Comparison of ENCODE assay signal across 12 mouse cellular contexts in the genomic region with DNA sequence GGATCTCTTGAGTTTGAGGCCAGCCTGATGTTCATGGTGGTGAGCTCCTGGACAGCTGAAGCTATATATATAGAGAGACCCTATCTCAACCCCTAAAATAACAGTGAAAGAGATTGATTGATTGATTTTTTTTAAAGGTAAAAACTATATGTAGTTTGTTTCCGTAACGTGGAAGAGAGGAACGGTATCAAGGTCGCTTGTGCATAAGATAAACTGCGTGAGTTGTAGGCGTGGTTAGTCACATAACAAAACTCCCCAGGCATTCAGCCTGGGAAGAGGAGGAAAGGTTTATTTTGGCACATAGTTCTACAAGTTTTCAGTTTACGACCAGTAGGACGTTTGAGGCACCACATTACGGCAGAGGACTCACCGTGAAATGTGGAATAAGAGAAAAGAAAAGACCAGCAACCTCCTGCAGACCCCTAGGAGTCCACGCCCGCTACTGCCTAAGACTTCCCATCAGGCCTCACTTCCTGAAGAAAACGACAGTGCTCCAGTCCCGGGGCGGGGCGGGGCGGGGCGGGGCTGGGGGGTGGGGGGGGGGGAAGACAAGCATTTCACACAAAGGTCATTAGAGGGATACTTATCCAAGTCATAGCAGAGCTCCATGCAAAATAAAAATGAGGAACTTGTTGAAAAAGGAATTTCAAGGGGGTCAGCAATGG.
DNase-seq lines count a peak whose midpoint lies in the region; ATAC-seq lines count a peak whose summit lies in the region.
"Had no signal": no experiment of that assay in that cellular context is flagged by ENCODE, and none has a peak within 500 bp of the region (broad histone marks: within the 10 kb centered on the region; RNA-seq: fewer than 3 reads in every experiment).

No protein-coding gene starts in this region.

- H3K4me1 ChIP-seq in hindbrain, embryonic 15.5 days (replicated peaks), result peaks cover 10% of the 10 kb centered on the region
- no peaks in the 10 kb centered on the region for H3K4me1 ChIP-seq in hindbrain, embryonic 11.5 days (replicated peaks; ENCODE audit: control insufficient read depth, insufficient read depth, low read length)
- peaks cover 49% of the 10 kb centered on the region for H3K4me1 ChIP-seq in embryonic facial prominence, embryonic 13.5 days
- peaks cover 26% of the 10 kb centered on the region for H3K4me1 ChIP-seq in liver, embryonic 16.5 days (ENCODE audit: control insufficient read depth, low read depth, low read length)

- no peak for DNase-seq in hindbrain, embryonic 11.5 days (ENCODE audit: low spot score)
- peak; percentile 39 for DNase-seq in ES-CJ7 (ENCODE audit: low read depth, low spot score)
- DNase-seq in thymus, postnatal 25 days, result no peak
- no peak for DNase-seq in left cerebral cortex, postnatal 4 days
- DNase-seq in spleen, postnatal 36 days (ENCODE audit: low spot score in 2 of 2), result no peak
- DNase-seq: adrenal gland, postnatal 25 days; cerebellum, adult 8-10 months had no signal

- no peak overlapping the region for H3K4me3 ChIP-seq in hindbrain, embryonic 15.5 days
- no peak overlapping the region for H3K4me3 ChIP-seq in hindbrain, embryonic 11.5 days (ENCODE audit: low read depth, low read length)
- no peak overlapping the region for H3K4me3 ChIP-seq in embryonic facial prominence, embryonic 13.5 days
- H3K4me3 ChIP-seq in liver, embryonic 16.5 days (ENCODE audit: low read depth, low read length), result peak overlapping the region; percentile 7; the same call in 1 of the 2 replicates
- H3K4me3 ChIP-seq: hindbrain, embryonic 12.5 days; limb, embryonic 12.5 days had no signal

- WGBS in hindbrain, embryonic 15.5 days, result 72% methylated on average over 18 of the region's 18 CpGs
- 57% methylated on average over 18 of the region's 18 CpGs for WGBS in hindbrain, embryonic 11.5 days
- 63% methylated on average over 15 of the region's 18 CpGs for WGBS in embryonic facial prominence, embryonic 13.5 days
- WGBS in liver, embryonic 16.5 days (ENCODE audit: insufficient replicate concordance), result 11% methylated on average over 18 of the region's 18 CpGs

- no peaks in the 10 kb centered on the region for H3K36me3 ChIP-seq in hindbrain, embryonic 15.5 days
- no peaks in the 10 kb centered on the region for H3K36me3 ChIP-seq in hindbrain, embryonic 11.5 days (ENCODE audit: control insufficient read depth, insufficient read depth, low read length)
- no peaks in the 10 kb centered on the region for H3K36me3 ChIP-seq in embryonic facial prominence, embryonic 13.5 days
- no peaks in the 10 kb centered on the region for H3K36me3 ChIP-seq in liver, embryonic 16.5 days (ENCODE audit: control insufficient read depth, insufficient read depth)
- H3K36me3 ChIP-seq: hindbrain, embryonic 12.5 days; limb, embryonic 12.5 days had no signal

- peak overlapping the region; percentile 64; the same call in 1 of the 2 replicates for H3K27ac ChIP-seq in hindbrain, embryonic 15.5 days (replicated peaks)
- no peak overlapping the region for H3K27ac ChIP-seq in hindbrain, embryonic 11.5 days (ENCODE audit: low read depth, low read length)
- 0 out of 2 replicates have a peak overlapping the region, but pooled peaks have one; percentile 28 for H3K27ac ChIP-seq in embryonic facial prominence, embryonic 13.5 days
- H3K27ac ChIP-seq in liver, embryonic 16.5 days (ENCODE audit: low read length), result no peak overlapping the region

- H3K4me2 ChIP-seq in hindbrain, embryonic 15.5 days, result no peak overlapping the region
- H3K4me2 ChIP-seq in hindbrain, embryonic 11.5 days (replicated peaks; ENCODE audit: low read depth, low read length), result no peak overlapping the region
- no peak overlapping the region for H3K4me2 ChIP-seq in embryonic facial prominence, embryonic 13.5 days
- H3K4me2 ChIP-seq in liver, embryonic 16.5 days (ENCODE audit: low read depth, low read length), result peak overlapping the region; percentile 41
- H3K4me2 ChIP-seq: hindbrain, embryonic 12.5 days; limb, embryonic 12.5 days had no signal

- no peak overlapping the region for H3K9ac ChIP-seq in hindbrain, embryonic 15.5 days
- H3K9ac ChIP-seq in hindbrain, embryonic 11.5 days (ENCODE audit: low read depth, low read length), result no peak overlapping the region
- no peak overlapping the region for H3K9ac ChIP-seq in embryonic facial prominence, embryonic 13.5 days
- no peak overlapping the region for H3K9ac ChIP-seq in liver, embryonic 16.5 days (ENCODE audit: low read depth, low read length)
- H3K9ac ChIP-seq: hindbrain, embryonic 12.5 days; limb, embryonic 12.5 days had no signal

- H3K27me3 ChIP-seq in hindbrain, embryonic 15.5 days, result no peaks in the 10 kb centered on the region
- no peaks in the 10 kb centered on the region for H3K27me3 ChIP-seq in hindbrain, embryonic 11.5 days (ENCODE audit: control insufficient read depth, insufficient read depth, low read length)
- no peaks in the 10 kb centered on the region for H3K27me3 ChIP-seq in embryonic facial prominence, embryonic 13.5 days
- H3K27me3 ChIP-seq in liver, embryonic 16.5 days (ENCODE audit: control insufficient read depth, insufficient read depth, low read depth, low read length), result no peaks in the 10 kb centered on the region; the same call in 1 of the 2 replicates
- H3K27me3 ChIP-seq: hindbrain, embryonic 12.5 days; limb, embryonic 12.5 days had no signal

- H3K9me3 ChIP-seq in hindbrain, embryonic 15.5 days, result no peaks in the 10 kb centered on the region
- H3K9me3 ChIP-seq in hindbrain, embryonic 11.5 days (ENCODE audit: control insufficient read depth, low read length), result no peaks in the 10 kb centered on the region
- H3K9me3 ChIP-seq in embryonic facial prominence, embryonic 13.5 days, result no peaks in the 10 kb centered on the region
- H3K9me3 ChIP-seq in liver, embryonic 16.5 days (replicated peaks; ENCODE audit: control insufficient read depth, low read length), result no peaks in the 10 kb centered on the region
- H3K9me3 ChIP-seq: hindbrain, embryonic 12.5 days; limb, embryonic 12.5 days had no signal

- ATAC-seq in hindbrain, embryonic 15.5 days (ENCODE audit: low FRiP score, low read depth), result no peak
- no peak for ATAC-seq in hindbrain, embryonic 11.5 days (ENCODE audit: low FRiP score)
- no peak for ATAC-seq in embryonic facial prominence, embryonic 13.5 days (ENCODE audit: insufficient number of reproducible peaks, insufficient read depth, low FRiP score, low TSS enrichment, low read depth)
- ATAC-seq in liver, embryonic 16.5 days (ENCODE audit: low read depth), result 0 out of 2 replicates have a peak, but pooled peaks have one; percentile 19

- intact Hi-C loops in left cerebral cortex, postnatal 4 days (cut with DNase I), result no loop called here

Comparison
In these comparisons a context has a peak if more than half of its experiments do, and no peak if none do; other contexts are left out.
1. H3K27ac ChIP-seq: peak in hindbrain, embryonic 15.5 days (single experiment) and embryonic facial prominence, embryonic 13.5 days (single experiment); none in hindbrain, embryonic 11.5 days (single experiment) and liver, embryonic 16.5 days (single experiment).